Mouse (Mus musculus): ENCODE measurements around the gene Speg. TPM values are rescaled to one million over a fixed set of nuclear protein-coding genes. Genes with fewer than 3 reads are reported as not detected.

Gene Speg
- total RNA-seq, 2 experiments from 2014 or later: 164 to 175 TPM

Other genes starting within 250 kb of the Speg start
- gene Slc23a3, start 241.4 kb upstream of the Speg start, total RNA-seq (2021): under 1 TPM in 1 of 2 experiments, not detected in 1; 0.27 TPM
- gene Cnppd1, start 232.6 kb upstream of the Speg start, total RNA-seq (2021): 10 to 100 TPM; 35.3 to 35.8 TPM
- 100 to 1,000 TPM; 138 to 144 TPM for gene Retreg2, start 232.5 kb upstream of the Speg start, total RNA-seq (2021)
- gene Zfand2b, start 206.7 kb upstream of the Speg start, total RNA-seq (2021): 10 to 100 TPM; 25.5 to 27.3 TPM
- 10 to 100 TPM; 37.7 to 45.8 TPM for gene Abcb6, start 194.9 kb upstream of the Speg start, total RNA-seq (2021)
- 10 to 100 TPM; 19.9 to 21.0 TPM for gene Ankzf1, start 183.1 kb upstream of the Speg start, total RNA-seq (2021)
- 100 to 1,000 TPM in 1 of 2 experiments, 10 to 100 TPM in 1; 93.9 to 109 TPM for gene Atg9a, start 183.1 kb upstream of the Speg start, total RNA-seq (2021)
- gene Glb1l, start 164.5 kb upstream of the Speg start, total RNA-seq (2021): 10 to 100 TPM; 22.4 to 23.2 TPM
- gene Stk16, start 164.5 kb upstream of the Speg start, total RNA-seq (2021): 10 to 100 TPM; 88.8 to 97.7 TPM
- 100 to 1,000 TPM; 348 to 373 TPM for gene Tuba4a, start 155.4 kb upstream of the Speg start, total RNA-seq (2021)
- gene A630095N17Rik, start 143.2 kb upstream of the Speg start, total RNA-seq (2021): not detected
- 10 to 100 TPM; 52.9 to 60.9 TPM for gene Dnajb2, start 138.9 kb upstream of the Speg start, total RNA-seq (2021)
- gene Ptprn, start 110.8 kb upstream of the Speg start, total RNA-seq (2021): 100 to 1,000 TPM; 238 to 251 TPM
- gene Resp18, start 96.9 kb upstream of the Speg start, total RNA-seq (2021): 100 to 1,000 TPM; 108 to 111 TPM
- 10 to 100 TPM; 59.7 to 66.2 TPM for gene Dnpep, start 57.3 kb upstream of the Speg start, total RNA-seq (2021)
- 1 to 10 TPM; 1.2 to 1.8 TPM for gene Des, start 15.0 kb upstream of the Speg start, total RNA-seq (2021)
- gene Gmppa, start 60.6 kb downstream of the Speg start, total RNA-seq (2021): 10 to 100 TPM; 55.0 to 60.5 TPM
- 10 to 100 TPM; 16.2 to 17.4 TPM for gene Asic4, start 75.1 kb downstream of the Speg start, total RNA-seq (2021)
- 10 to 100 TPM; 78.4 to 79.4 TPM for gene Chpf, start 104.0 kb downstream of the Speg start, total RNA-seq (2021)
- gene Tmem198, start 104.2 kb downstream of the Speg start, total RNA-seq (2021): 10 to 100 TPM; 48.3 to 53.8 TPM
- 10 to 100 TPM; 30.7 to 38.2 TPM for gene Obsl1, start 131.2 kb downstream of the Speg start, total RNA-seq (2021)
- 10 to 100 TPM; 25.5 to 28.4 TPM for gene Inha, start 131.8 kb downstream of the Speg start, total RNA-seq (2021)
- 10 to 100 TPM; 22.5 to 23.6 TPM for gene Stk11ip, start 146.2 kb downstream of the Speg start, total RNA-seq (2021)
- 100 to 1,000 TPM; 148 to 159 TPM for gene Slc4a3, start 171.0 kb downstream of the Speg start, total RNA-seq (2021)

Data from layer of hippocampus, postnatal 10 days (tissue).